Mouse (Mus musculus) spleen, adult 2 months (tissue): Measurements from ENCODE around the gene Glb1.

Experiments
- CTCF ChIP-seq: fragments of 200-500 bp; IDR thresholded peaks from 2 replicates; pipeline ENCODE4 v1.5.1; 2011; ENCODE audit warnings: mild to moderate bottlenecking, inconsistent platforms; ENCODE audit not compliant: insufficient read depth, insufficient read length, insufficient replicate concordance; ENCODE audit errors: extremely low read depth
- POLR2A ChIP-seq: fragments of 200-500 bp; IDR thresholded peaks from 2 replicates; pipeline ENCODE4 v1.6.1; 2011; ENCODE audit warnings: low read depth, low read length, inconsistent platforms

- TF ChIP-seq POLR2A (no peak), CTCF (no peak)
Measured at GRCm38 (mm10) chr9:114377168-114377567, 23.7 kb upstream of the Glb1 start.
